Comparison of ENCODE assay signal across 33 mouse cellular contexts in genomic region chr3:14764755-14765566, GRCm38 (mm10). TPM values are rescaled to one million over a fixed set of nuclear protein-coding genes. Genes with fewer than 3 reads are reported as not detected.
"Had no signal": no experiment of that assay in that cellular context is flagged by ENCODE, and none has a peak within 500 bp of the region (broad histone marks: within the 10 kb centered on the region; RNA-seq: fewer than 3 reads in every experiment).

No protein-coding gene starts in this region.

- H3K36me3 ChIP-seq: heart, embryonic 13.5 days; heart, embryonic 15.5 days; hindbrain, embryonic 13.5 days; hindbrain, embryonic 15.5 days; limb, embryonic 13.5 days; limb, embryonic 15.5 days; liver, embryonic 12.5 days had no signal

- H3K9ac ChIP-seq: heart, embryonic 13.5 days; heart, embryonic 15.5 days; hindbrain, embryonic 13.5 days; hindbrain, embryonic 15.5 days; limb, embryonic 13.5 days; limb, embryonic 15.5 days; liver, embryonic 12.5 days had no signal

- ATAC-seq: hindbrain, postnatal 0 days; intestine, embryonic 16.5 days; liver, embryonic 12.5 days had no signal

- H3K4me3 ChIP-seq: gastrocnemius, adult 2 months; heart, adult 2 months; heart, embryonic 13.5 days; heart, embryonic 15.5 days; hindbrain, embryonic 13.5 days; hindbrain, embryonic 15.5 days; layer of hippocampus, adult 2 months; limb, embryonic 13.5 days; limb, embryonic 15.5 days; liver, embryonic 12.5 days had no signal

- H3K9me3 ChIP-seq: heart, embryonic 13.5 days; heart, embryonic 15.5 days; hindbrain, embryonic 13.5 days; hindbrain, embryonic 15.5 days; limb, embryonic 13.5 days; limb, embryonic 15.5 days; liver, embryonic 12.5 days had no signal

- H3K4me1 ChIP-seq: heart, embryonic 13.5 days; heart, embryonic 15.5 days; hindbrain, embryonic 13.5 days; hindbrain, embryonic 15.5 days; limb, embryonic 13.5 days; limb, embryonic 15.5 days; liver, embryonic 12.5 days had no signal

- H3K27ac ChIP-seq: gastrocnemius, adult 2 months; heart, adult 2 months; heart, embryonic 13.5 days; heart, embryonic 15.5 days; hindbrain, embryonic 13.5 days; hindbrain, embryonic 15.5 days; hindbrain, postnatal 0 days; layer of hippocampus, adult 2 months; limb, embryonic 13.5 days; limb, embryonic 15.5 days; liver, embryonic 12.5 days had no signal

- DNase-seq: gastrocnemius, adult 2 months; gastrocnemius, postnatal 10 days; gastrocnemius, postnatal 36 days; heart, adult 11 months; heart, adult 2 months; heart, postnatal 14 days; heart, postnatal 36 days; kidney, adult 18-20 months; kidney, adult 8-10 months; kidney, postnatal 10 days; kidney, postnatal 25 days; kidney, postnatal 4 days; layer of hippocampus, postnatal 36 days; left cerebral cortex, postnatal 4 days had no signal

- H3K27me3 ChIP-seq: heart, embryonic 13.5 days; heart, embryonic 15.5 days; hindbrain, embryonic 13.5 days; hindbrain, embryonic 15.5 days; limb, embryonic 13.5 days; limb, embryonic 15.5 days; liver, embryonic 12.5 days had no signal

RNA-seq across cellular contexts. Expression of gene Car1, which starts 43.2 kb away (rescaled TPM):
- total RNA-seq: heart, adult 2 months; heart, postnatal 14 days; heart, postnatal 36 days; hindbrain, postnatal 0 days; layer of hippocampus, adult 2 months; layer of hippocampus, postnatal 10 days; layer of hippocampus, postnatal 36 days; left cerebral cortex, adult 18-20 months; left cerebral cortex, postnatal 10 days; left cerebral cortex, postnatal 25 days; left cerebral cortex, postnatal 4 days had no signal
- polyA plus RNA-seq: frontal cortex, adult 2 months; hindbrain, embryonic 11.5 days; hindbrain, embryonic 13.5 days; hindbrain, embryonic 15.5 days; intestine, embryonic 14.5 days; kidney, embryonic 14.5 days; kidney, embryonic 16.5 days had no signal
